Mouse (Mus musculus) embryonic facial prominence, embryonic 15.5 days (tissue): ENCODE measurements at regions not wholly inside any gene's neighbourhood (a gene's known extent, or its start where the extent isn't known, plus 50 kb on each side); places are given as distances from the start of the nearest gene placed in this dataset.
A peak's percentile ranks its signal among the peaks of the same experiment; 100 is the strongest.

Source experiments
- ATAC-seq: fragments of 200-750 bp; cut with Nextera tagmentation; 2 replicates; pipeline ENCODE4 v1.8.0; 2017; ENCODE audit warnings: low read depth, moderate TSS enrichment; ENCODE audit not compliant: insufficient number of reproducible peaks, low FRiP score, low TSS enrichment
- H3K27ac ChIP-seq: fragments of 300-500 bp; sonication (generic); replicated peaks from 2 replicates; pipeline ENCODE4 v1.5.1; 2015; ENCODE audit warnings: mild to moderate bottlenecking, inconsistent platforms
- H3K27me3 ChIP-seq: fragments of 300-500 bp; sonication (generic); 2 replicates; pipeline ENCODE4 v1.6.1; 2015; ENCODE audit warnings: inconsistent platforms
- H3K36me3 ChIP-seq: fragments of 300-500 bp; sonication (generic); 2 replicates; pipeline ENCODE4 v1.6.1; 2015; ENCODE audit warnings: mild to moderate bottlenecking, inconsistent platforms
- H3K4me1 ChIP-seq: fragments of 300-500 bp; sonication (generic); 2 replicates; pipeline ENCODE4 v1.6.1; 2015; ENCODE audit warnings: inconsistent platforms
- H3K4me2 ChIP-seq: fragments of 300-500 bp; sonication (generic); replicated peaks from 2 replicates; pipeline ENCODE4 v1.6.1; 2015; ENCODE audit warnings: mild to moderate bottlenecking, inconsistent platforms
- H3K4me3 ChIP-seq: fragments of 300-500 bp; sonication (generic); replicated peaks from 2 replicates; pipeline ENCODE4 v1.5.1; 2015; ENCODE audit warnings: mild to moderate bottlenecking, inconsistent platforms
- H3K9ac ChIP-seq: fragments of 300-500 bp; sonication (generic); 2 replicates; pipeline ENCODE4 v1.6.1; 2015; ENCODE audit warnings: inconsistent platforms
- H3K9me3 ChIP-seq: fragments of 300-500 bp; sonication (generic); replicated peaks from 2 replicates; pipeline ENCODE4 v1.6.1; 2016; ENCODE audit warnings: inconsistent platforms
- WGBS: fragments of 180-500 bp; shearing (Covaris S2); methylation state at CpG from one replicate; pipeline ENCODE4 v1.1.7; 2015; 5-methylcytosine and 5-hydroxymethylcytosine counted together

GRCm38 (mm10) chr4:56262589-56262988 lies 477.3 kb upstream of the Gm26657 start:
- WGBS = 69% methylated on average over 1 of the region's 1 CpGs
- Histone ChIP-seq H3K36me3 (no peaks in the 10 kb centered on the region), H3K27me3 (no peaks in the 10 kb centered on the region), H3K4me1 (no peaks in the 10 kb centered on the region), H3K27ac (no peak overlapping the region), H3K4me3 (no peak overlapping the region), H3K9me3 (no peaks in the 10 kb centered on the region), H3K4me2 (no peak overlapping the region), H3K9ac (no peak overlapping the region)
- no peak for ATAC-seq

GRCm38 (mm10) chr4:56261992-56262391 lies 477.9 kb upstream of the Gm26657 start:
- no peaks in the 10 kb centered on the region for H3K36me3 ChIP-seq
- no peak overlapping the region for H3K4me3 ChIP-seq
- H3K4me1 ChIP-seq = no peaks in the 10 kb centered on the region
- ATAC-seq = no peak
- no peak overlapping the region for H3K9ac ChIP-seq
- H3K27ac ChIP-seq = no peak overlapping the region
- WGBS = 86% methylated on average over 5 of the region's 5 CpGs
- no peak overlapping the region for H3K4me2 ChIP-seq
- H3K9me3 ChIP-seq = no peaks in the 10 kb centered on the region
- H3K27me3 ChIP-seq = no peaks in the 10 kb centered on the region

- H3K4me1 ChIP-seq = no peaks in the 10 kb centered on the region
- H3K36me3 ChIP-seq = no peaks in the 10 kb centered on the region
- no peak overlapping the region for H3K27ac ChIP-seq
- no peaks in the 10 kb centered on the region for H3K27me3 ChIP-seq
- no peak overlapping the region for H3K4me3 ChIP-seq
- no peak for ATAC-seq
- no peak overlapping the region for H3K4me2 ChIP-seq
- WGBS = 19% methylated on average over 1 of the region's 1 CpGs
- no peak overlapping the region for H3K9ac ChIP-seq
- H3K9me3 ChIP-seq = no peaks in the 10 kb centered on the region
These were observed 487.5 kb upstream of the Gm26657 start for GRCm38 (mm10) chr4:56252375-56252774.

- Histone ChIP-seq H3K27me3 (no peaks in the 10 kb centered on the region), H3K27ac (no peak overlapping the region), H3K4me3 (no peak overlapping the region), H3K4me1 (no peaks in the 10 kb centered on the region), H3K9me3 (no peaks in the 10 kb centered on the region), H3K9ac (no peak overlapping the region), H3K36me3 (no peaks in the 10 kb centered on the region), H3K4me2 (no peak overlapping the region)
- no peak for ATAC-seq
- 78% methylated on average over 2 of the region's 2 CpGs for WGBS
These were observed 488.1 kb upstream of the Gm26657 start for GRCm38 (mm10) chr4:56251766-56252165.

- Histone ChIP-seq H3K36me3 (no peaks in the 10 kb centered on the region), H3K4me3 (no peak overlapping the region), H3K27me3 (no peaks in the 10 kb centered on the region), H3K9ac (no peak overlapping the region), H3K4me2 (no peak overlapping the region), H3K27ac (no peak overlapping the region), H3K9me3 (no peaks in the 10 kb centered on the region), H3K4me1 (no peaks in the 10 kb centered on the region)
- 88% methylated on average over 2 of the region's 2 CpGs for WGBS
- ATAC-seq = no peak
These were observed 489.3 kb upstream of the Gm26657 start for GRCm38 (mm10) chr4:56250611-56251010.

GRCm38 (mm10) chr4:56243863-56244262 lies 496.0 kb upstream of the Gm26657 start:
- ATAC-seq = no peak
- Histone ChIP-seq H3K9me3 (no peaks in the 10 kb centered on the region), H3K27me3 (no peaks in the 10 kb centered on the region), H3K4me1 (peaks cover 10% of the 10 kb centered on the region), H3K4me3 (no peak overlapping the region), H3K36me3 (no peaks in the 10 kb centered on the region), H3K4me2 (no peak overlapping the region), H3K9ac (no peak overlapping the region), H3K27ac (0 out of 2 replicates have a peak overlapping the region, but pooled peaks have one; percentile 7)
- 43% methylated on average over 6 of the region's 6 CpGs for WGBS

- peak overlapping the region; percentile 63 for H3K27ac ChIP-seq
- H3K27me3 ChIP-seq = no peaks in the 10 kb centered on the region
- H3K4me3 ChIP-seq = no peak overlapping the region
- H3K4me2 ChIP-seq = no peak overlapping the region
- no peaks in the 10 kb centered on the region for H3K36me3 ChIP-seq
- WGBS = 23% methylated on average over 4 of the region's 4 CpGs
- H3K9me3 ChIP-seq = no peaks in the 10 kb centered on the region
- H3K4me1 ChIP-seq = peaks cover 13% of the 10 kb centered on the region
- ATAC-seq = peak; percentile 69
- H3K9ac ChIP-seq = no peak overlapping the region
These were observed 501.1 kb upstream of the Gm26657 start for GRCm38 (mm10) chr4:56238496-56239488.

GRCm38 (mm10) chr4:56231414-56231813 lies 508.5 kb upstream of the Gm26657 start:
- H3K9me3 ChIP-seq = no peaks in the 10 kb centered on the region
- WGBS = 64% methylated on average over 7 of the region's 7 CpGs
- no peaks in the 10 kb centered on the region for H3K4me1 ChIP-seq
- H3K27me3 ChIP-seq = no peaks in the 10 kb centered on the region
- no peak overlapping the region for H3K4me3 ChIP-seq
- no peak overlapping the region for H3K4me2 ChIP-seq
- no peaks in the 10 kb centered on the region for H3K36me3 ChIP-seq
- no peak for ATAC-seq
- H3K27ac ChIP-seq = no peak overlapping the region
- H3K9ac ChIP-seq = no peak overlapping the region

GRCm38 (mm10) chr4:56230451-56230850 lies 509.4 kb upstream of the Gm26657 start:
- 84% methylated on average over 1 of the region's 1 CpGs for WGBS
- H3K4me1 ChIP-seq = no peaks in the 10 kb centered on the region
- ATAC-seq = no peak

GRCm38 (mm10) chr4:56226493-56226892 lies 513.4 kb upstream of the Gm26657 start:
- peaks cover 10% of the 10 kb centered on the region for H3K4me1 ChIP-seq
- ATAC-seq = no peak
- no peak overlapping the region for H3K4me3 ChIP-seq
- no peak overlapping the region for H3K9ac ChIP-seq
- H3K36me3 ChIP-seq = no peaks in the 10 kb centered on the region
- H3K27ac ChIP-seq = no peak overlapping the region
- no peaks in the 10 kb centered on the region for H3K9me3 ChIP-seq
- 90% methylated on average over 1 of the region's 1 CpGs for WGBS
- H3K27me3 ChIP-seq = no peaks in the 10 kb centered on the region
- no peak overlapping the region for H3K4me2 ChIP-seq

More at GRCm38 (mm10) chr4:56230451-56230850, 509.4 kb upstream of the Gm26657 start:
- Histone ChIP-seq H3K9me3 (no peaks in the 10 kb centered on the region), H3K4me2 (no peak overlapping the region), H3K4me3 (no peak overlapping the region), H3K9ac (no peak overlapping the region), H3K27me3 (no peaks in the 10 kb centered on the region), H3K36me3 (no peaks in the 10 kb centered on the region), H3K27ac (no peak overlapping the region)

GRCm38 (mm10) chr4:56224542-56224941 lies 515.3 kb upstream of the Gm26657 start:
- Histone ChIP-seq H3K27ac (no peak overlapping the region), H3K9ac (no peak overlapping the region), H3K27me3 (no peaks in the 10 kb centered on the region), H3K4me1 (peaks cover 19% of the 10 kb centered on the region), H3K9me3 (no peaks in the 10 kb centered on the region), H3K4me2 (no peak overlapping the region), H3K36me3 (no peaks in the 10 kb centered on the region), H3K4me3 (no peak overlapping the region)
- ATAC-seq = no peak
- WGBS = 44% methylated on average over 3 of the region's 3 CpGs
